Mouse (Mus musculus) lung, postnatal 0 days (tissue): ENCODE results near the gene Ncapg2. TPM values are rescaled to one million over a fixed set of nuclear protein-coding genes. Genes with fewer than 3 reads are reported as not detected.

Source experiments
- ATAC-seq: fragments of 200-750 bp; cut with Nextera tagmentation; 2 replicates; pipeline ENCODE4 v1.8.0; 2017; ENCODE audit warnings: moderate library complexity
- DNase-seq: peaks from one replicate; pipeline ENCODE4 v3.0.0-alpha.2; 2016; ENCODE audit warnings: low spot score
- H3K27ac ChIP-seq: fragments of 300-500 bp; sonication (generic); 2 replicates; pipeline ENCODE4 v1.5.1; 2014; ENCODE audit warnings: antibody characterized with exemption, mild to moderate bottlenecking, low read length, mixed read lengths
- H3K27me3 ChIP-seq: fragments of 300-500 bp; sonication (generic); replicated peaks from 2 replicates; pipeline ENCODE4 v1.6.1; 2014; ENCODE audit warnings: low read length, mixed read lengths; ENCODE audit not compliant: insufficient read depth
- H3K36me3 ChIP-seq: fragments of 300-500 bp; sonication (generic); 2 replicates; pipeline ENCODE4 v1.6.1; 2014; ENCODE audit warnings: low read length, mixed read lengths; ENCODE audit not compliant: insufficient read depth
- H3K4me1 ChIP-seq: fragments of 300-500 bp; sonication (generic); 2 replicates; pipeline ENCODE4 v1.6.1; 2014; ENCODE audit warnings: antibody characterized with exemption, low read depth, low read length, mixed read lengths; ENCODE audit not compliant: insufficient read depth
- H3K4me2 ChIP-seq: fragments of 300-500 bp; sonication (generic); replicated peaks from 2 replicates; pipeline ENCODE4 v1.6.1; 2014; ENCODE audit warnings: low read depth, mild to moderate bottlenecking, low read length, moderate library complexity, mixed read lengths
- H3K4me3 ChIP-seq: fragments of 300-500 bp; sonication (generic); 2 replicates; pipeline ENCODE4 v1.5.1; 2014; ENCODE audit warnings: low read depth, low read length
- H3K9ac ChIP-seq: fragments of 300-500 bp; sonication (generic); replicated peaks from 2 replicates; pipeline ENCODE4 v1.6.1; 2014; ENCODE audit warnings: low read depth, mild to moderate bottlenecking
- H3K9me3 ChIP-seq: fragments of 300-500 bp; sonication (generic); 2 replicates; pipeline ENCODE4 v1.6.1; 2016; ENCODE audit warnings: low read length, mixed read lengths
- CTCF ChIP-seq: IDR thresholded peaks from 2 replicates; pipeline ENCODE4 v1.5.1; 2016; ENCODE audit warnings: antibody characterized with exemption, mild to moderate bottlenecking
- EP300 ChIP-seq: IDR thresholded peaks from 2 replicates; pipeline ENCODE4 v1.6.1; 2016; ENCODE audit warnings: antibody characterized with exemption, mild to moderate bottlenecking, control low read depth
- WGBS: fragments of 180-500 bp; shearing (Covaris S2); extraction: QIAGEN DNeasy Blood & Tissue Kit; methylation state at CpG from one replicate; pipeline ENCODE4 v1.1.7; 2014; 5-methylcytosine and 5-hydroxymethylcytosine counted together
- polyA plus RNA-seq: library from polyadenylated mRNA; unstranded; fragments of >200 nt; fragmentation: Nextera tagmentation; extraction: Ambion mirVana; gene quantifications from 2 replicates; pipeline ENCODE4 v1.2.1, GENCODE M21; 2015

Ncapg2 gene
- polyA plus RNA-seq, 1 experiment from 2014 or later = 3.4 TPM

DNA sequence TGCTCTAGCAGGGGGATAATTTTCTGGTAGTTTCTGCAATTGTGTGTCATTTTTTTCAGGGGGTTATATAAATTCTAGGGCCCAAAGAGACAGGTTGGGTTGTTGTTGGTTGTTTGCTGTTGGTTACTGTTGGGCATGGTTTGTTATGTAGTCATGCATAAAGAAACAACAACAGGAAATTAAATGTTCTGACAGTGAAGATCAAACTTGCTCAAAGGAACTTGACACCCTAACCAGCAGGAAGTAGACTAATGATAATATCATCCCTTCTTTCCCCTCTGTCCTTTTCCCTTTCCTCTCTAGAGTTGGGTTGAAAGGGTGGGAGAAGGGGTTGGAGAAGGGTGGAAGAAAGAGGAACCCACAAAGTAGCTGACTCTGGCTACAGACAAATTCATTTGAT is 21.2 kb upstream of the Ncapg2 start:
- DNase-seq (no peak), ATAC-seq (no peak)
- H3K9ac ChIP-seq = no peak overlapping the region
- H3K4me1 ChIP-seq = no peaks in the 10 kb centered on the region
- H3K27me3 ChIP-seq = no peaks in the 10 kb centered on the region
- no peak overlapping the region for H3K4me2 ChIP-seq
- H3K27ac ChIP-seq = no peak overlapping the region
- no peaks in the 10 kb centered on the region for H3K9me3 ChIP-seq
- no peaks in the 10 kb centered on the region for H3K36me3 ChIP-seq
- TF ChIP-seq CTCF = no peak
- no peak for TF ChIP-seq EP300
- no peak overlapping the region for H3K4me3 ChIP-seq

DNA sequence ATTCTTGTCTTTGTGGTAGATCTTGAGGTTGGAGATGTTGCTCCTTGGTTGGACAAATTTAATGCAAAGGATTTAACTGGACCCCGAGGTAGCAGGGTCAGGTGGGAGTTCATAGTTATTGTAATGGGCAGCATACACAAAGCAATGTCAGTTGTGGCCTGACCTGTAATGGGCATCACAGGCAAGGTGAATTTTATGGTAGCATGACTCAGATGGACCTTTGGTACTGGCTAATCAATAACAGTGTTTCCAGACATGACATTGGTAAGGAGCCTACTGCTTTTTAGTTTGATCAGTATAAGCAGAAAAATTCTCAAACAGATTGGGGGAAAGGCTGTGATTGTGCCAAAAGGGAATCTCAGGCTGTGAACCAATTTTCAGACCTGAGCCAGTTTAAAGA is 18.4 kb upstream of the Ncapg2 start:
- H3K4me2 ChIP-seq = no peak overlapping the region
- H3K9me3 ChIP-seq = no peaks in the 10 kb centered on the region
- TF ChIP-seq EP300 = no peak
- TF ChIP-seq CTCF = no peak
- ATAC-seq (no peak), DNase-seq (no peak)
- H3K27ac ChIP-seq = no peak overlapping the region
- no peak overlapping the region for H3K4me3 ChIP-seq
- H3K27me3 ChIP-seq = no peaks in the 10 kb centered on the region
- H3K36me3 ChIP-seq = no peaks in the 10 kb centered on the region
- WGBS = 73% methylated on average over 1 of the region's 1 CpGs
- no peak overlapping the region for H3K9ac ChIP-seq
- no peaks in the 10 kb centered on the region for H3K4me1 ChIP-seq

DNA sequence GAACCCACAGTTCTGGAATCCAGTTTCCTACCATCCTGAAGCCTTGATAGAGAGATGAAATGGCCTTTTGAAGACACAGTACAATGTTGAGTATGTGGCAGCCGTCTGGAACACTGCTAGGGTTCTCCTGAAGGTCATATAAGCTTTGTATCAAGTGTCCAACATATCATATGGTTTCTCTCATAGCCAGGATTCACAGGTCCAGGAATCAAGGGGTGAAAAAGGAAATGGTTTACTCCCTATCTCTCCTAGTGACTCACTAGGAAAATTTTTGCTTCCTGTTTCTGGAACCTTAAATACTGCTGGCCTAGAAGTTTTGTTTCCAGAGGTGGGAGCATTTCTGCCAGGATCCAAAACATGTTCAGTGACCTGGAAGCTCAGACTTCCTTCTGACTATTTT is 15.3 kb upstream of the Ncapg2 start:
- no peak overlapping the region for H3K4me2 ChIP-seq
- 27% methylated on average over 1 of the region's 1 CpGs for WGBS
- no peaks in the 10 kb centered on the region for H3K36me3 ChIP-seq
- ATAC-seq (no peak), DNase-seq (no peak)
- no peaks in the 10 kb centered on the region for H3K27me3 ChIP-seq
- no peak overlapping the region for H3K9ac ChIP-seq
- no peaks in the 10 kb centered on the region for H3K4me1 ChIP-seq
- no peak overlapping the region for H3K4me3 ChIP-seq
- TF ChIP-seq CTCF = no peak
- no peak for TF ChIP-seq EP300
- no peaks in the 10 kb centered on the region for H3K9me3 ChIP-seq
- H3K27ac ChIP-seq = no peak overlapping the region

DNA sequence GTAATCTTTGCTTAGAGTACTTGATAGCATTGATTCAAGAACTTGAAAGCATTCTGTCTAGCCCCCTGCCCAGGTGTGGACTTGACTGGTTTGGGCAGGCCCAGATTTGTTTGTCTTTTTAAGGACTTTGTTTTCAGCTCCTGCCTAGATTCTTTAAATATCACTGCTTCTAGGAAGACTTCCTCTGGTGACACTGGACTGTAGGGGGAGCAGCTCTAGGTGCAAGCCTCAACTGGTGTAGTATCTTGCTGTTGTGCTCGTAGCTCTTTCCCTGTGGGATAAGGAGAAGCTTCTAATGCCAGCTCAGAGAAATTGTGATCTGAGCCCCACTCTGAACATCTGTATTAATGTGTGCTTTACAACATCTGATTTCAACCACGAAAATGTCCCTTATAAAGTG is 10.9 kb upstream of the Ncapg2 start:
- DNase-seq = no peak
- H3K4me3 ChIP-seq = no peak overlapping the region

DNA sequence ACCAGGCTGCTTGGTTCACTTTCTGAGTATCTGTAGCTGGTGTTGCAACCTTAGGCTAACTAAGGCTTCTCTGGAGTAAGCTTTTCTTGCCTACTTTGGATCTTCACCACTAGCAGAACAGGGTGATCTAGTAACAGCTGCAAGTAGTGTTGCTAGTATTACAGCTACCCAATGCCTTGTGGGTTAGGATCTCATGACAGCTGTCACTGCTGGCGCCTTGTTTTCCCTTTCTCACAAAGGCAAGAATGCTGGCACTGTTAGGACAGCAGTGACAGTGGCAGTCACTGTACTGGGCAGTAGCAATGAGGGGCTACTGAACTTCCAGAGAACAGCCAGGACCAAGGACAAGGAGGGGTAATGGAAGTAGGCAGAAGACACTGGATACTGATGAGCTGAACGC is 9.9 kb upstream of the Ncapg2 start:
- H3K9ac ChIP-seq = no peak overlapping the region
- H3K4me3 ChIP-seq = no peak overlapping the region
- H3K9me3 ChIP-seq = no peaks in the 10 kb centered on the region
- ATAC-seq (no peak), DNase-seq (no peak)
- H3K27me3 ChIP-seq = no peaks in the 10 kb centered on the region
- TF ChIP-seq CTCF (no peak), EP300 (no peak)
- no peaks in the 10 kb centered on the region for H3K36me3 ChIP-seq
- no peak overlapping the region for H3K27ac ChIP-seq
- H3K4me1 ChIP-seq = no peaks in the 10 kb centered on the region
- H3K4me2 ChIP-seq = no peak overlapping the region
- WGBS = 71% methylated on average over 2 of the region's 2 CpGs

More for the DNA sequence above, 10.9 kb upstream of the Ncapg2 start:
- Histone ChIP-seq H3K4me2 (no peak overlapping the region), H3K4me1 (no peaks in the 10 kb centered on the region), H3K9me3 (no peaks in the 10 kb centered on the region), H3K36me3 (no peaks in the 10 kb centered on the region), H3K27ac (no peak overlapping the region), H3K9ac (no peak overlapping the region), H3K27me3 (no peaks in the 10 kb centered on the region)
- WGBS = 59% methylated on average over 2 of the region's 2 CpGs
- ATAC-seq = no peak
- TF ChIP-seq CTCF (peak; percentile 23; the same call in 1 of the 2 replicates), EP300 (no peak)

DNA sequence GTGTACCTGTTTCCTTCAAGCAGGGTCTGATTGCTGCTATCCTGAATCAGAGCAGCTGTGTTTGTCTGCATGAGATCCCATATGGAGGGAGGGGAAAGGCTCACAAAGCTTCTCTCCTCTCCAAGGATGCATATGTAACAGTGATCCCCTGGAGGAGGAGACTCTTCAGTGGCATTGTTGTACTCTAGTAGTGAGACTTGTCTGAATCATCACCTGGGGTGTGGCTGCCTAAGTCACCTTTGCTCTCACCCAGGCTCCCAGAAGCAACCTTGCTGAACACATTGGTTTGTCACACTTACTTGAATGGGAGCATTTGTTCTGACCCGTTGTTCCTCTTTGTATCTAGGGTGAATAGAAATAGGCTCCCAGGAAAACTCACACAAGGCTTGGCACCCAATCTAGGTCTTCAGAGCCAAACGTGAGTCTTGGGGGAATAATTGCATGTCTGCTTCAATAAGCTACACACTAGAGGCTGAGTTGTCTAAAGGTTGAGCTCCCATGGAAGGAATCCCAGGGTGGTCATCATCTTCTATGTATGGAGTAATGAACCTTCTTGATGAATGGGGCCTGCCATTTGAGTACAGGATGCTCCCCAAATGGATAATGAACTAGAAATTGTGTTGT is 9.0 kb upstream of the Ncapg2 start:
- no peak for DNase-seq
- ATAC-seq = no peak
- H3K9ac ChIP-seq = no peak overlapping the region
- TF ChIP-seq EP300 = no peak
- 77% methylated on average over 2 of the region's 2 CpGs for WGBS
- no peak overlapping the region for H3K4me2 ChIP-seq
- no peaks in the 10 kb centered on the region for H3K4me1 ChIP-seq
- no peak overlapping the region for H3K27ac ChIP-seq
- no peaks in the 10 kb centered on the region for H3K36me3 ChIP-seq
- no peaks in the 10 kb centered on the region for H3K27me3 ChIP-seq
- no peak overlapping the region for H3K4me3 ChIP-seq
- no peaks in the 10 kb centered on the region for H3K9me3 ChIP-seq
